Mouse (Mus musculus): ENCODE measurements around the gene Magea6. TPM values are rescaled to one million over a fixed set of nuclear protein-coding genes. Genes with fewer than 3 reads are reported as not detected.
"Not testable (repeated sequence)": the region's sequence is repeated elsewhere in the genome, so short reads cannot be mapped to it uniquely, and the experiment has no call there.

The Magea6 gene
- not detected in 2 replicates for polyA plus RNA-seq (2015; fragmentation: Nextera tagmentation; extraction: Ambion mirVana)

- not testable (repeated sequence) for ATAC-seq (replicated peaks; ENCODE audit: low FRiP score, low read depth); H3K9me3 ChIP-seq (replicated peaks; ENCODE audit: low read length); H3K36me3 ChIP-seq (ENCODE audit: insufficient read depth, low read length); DNase-seq (ENCODE audit: low spot score); H3K4me3 ChIP-seq (replicated peaks; ENCODE audit: low read depth, low read length); H3K27me3 ChIP-seq (ENCODE audit: insufficient read depth, low read length); H3K9ac ChIP-seq (ENCODE audit: low read depth, low read length); H3K4me1 ChIP-seq (replicated peaks; ENCODE audit: insufficient read depth, low read length); H3K27ac ChIP-seq; H3K4me2 ChIP-seq (ENCODE audit: low read length)
- WGBS = 69% methylated on average over 1 of the region's 1 CpGs
Measured at GRCm38 (mm10) chrX:154935887-154936286, at the start of gene Magea6. Magea6 (minus strand) TSS chrX:154935987.

GRCm38 (mm10) chrX:154949405-154949804, 13.6 kb upstream of the Magea6 start, which contains the start of gene Magea3:
Magea3 (minus strand) TSS chrX:154949505.
- H3K9me3 ChIP-seq (replicated peaks; ENCODE audit: low read length); H3K4me3 ChIP-seq (replicated peaks; ENCODE audit: low read depth, low read length); H3K4me1 ChIP-seq (replicated peaks; ENCODE audit: insufficient read depth, low read length); H3K27me3 ChIP-seq (ENCODE audit: insufficient read depth, low read length); H3K36me3 ChIP-seq (ENCODE audit: insufficient read depth, low read length); H3K9ac ChIP-seq (ENCODE audit: low read depth, low read length); H3K27ac ChIP-seq; ATAC-seq (replicated peaks; ENCODE audit: low FRiP score, low read depth); H3K4me2 ChIP-seq (ENCODE audit: low read length); DNase-seq (ENCODE audit: low spot score): not testable (repeated sequence)
- 40% methylated on average over 1 of the region's 1 CpGs for WGBS

- H3K9ac ChIP-seq (ENCODE audit: low read depth, low read length); H3K9me3 ChIP-seq (replicated peaks; ENCODE audit: low read length); H3K27me3 ChIP-seq (ENCODE audit: insufficient read depth, low read length); H3K4me1 ChIP-seq (replicated peaks; ENCODE audit: insufficient read depth, low read length); H3K4me3 ChIP-seq (replicated peaks; ENCODE audit: low read depth, low read length); H3K4me2 ChIP-seq (ENCODE audit: low read length); H3K36me3 ChIP-seq (ENCODE audit: insufficient read depth, low read length); DNase-seq (ENCODE audit: low spot score); ATAC-seq (replicated peaks; ENCODE audit: low FRiP score, low read depth); H3K27ac ChIP-seq: not testable (repeated sequence)
- WGBS = 83% methylated on average over 3 of the region's 3 CpGs
Measured at GRCm38 (mm10) chrX:154890167-154890566, 45.6 kb downstream of the Magea6 start, which contains the start of gene Cldn34b1. Cldn34b1 (minus strand) TSS chrX:154890267.

Other genes starting within 250 kb of the Magea6 start
- not detected in 2 replicates for gene Cldn34b1, start 45.7 kb downstream of the Magea6 start, polyA plus RNA-seq (2015; fragmentation: Nextera tagmentation; extraction: Ambion mirVana)
- not detected in 2 replicates for gene Magea3, start 13.5 kb upstream of the Magea6 start, polyA plus RNA-seq (2015; fragmentation: Nextera tagmentation; extraction: Ambion mirVana)
- gene Magea8, start 59.9 kb upstream of the Magea6 start, polyA plus RNA-seq (2015; fragmentation: Nextera tagmentation; extraction: Ambion mirVana) = not detected in 2 replicates
- gene Magea5, start 127.2 kb upstream of the Magea6 start, polyA plus RNA-seq (2015; fragmentation: Nextera tagmentation; extraction: Ambion mirVana) = not detected in 2 replicates
- gene Magea1, start 153.8 kb upstream of the Magea6 start, polyA plus RNA-seq (2015; fragmentation: Nextera tagmentation; extraction: Ambion mirVana) = not detected in 2 replicates
- gene Magea2, start 157.7 kb upstream of the Magea6 start, polyA plus RNA-seq (2015; fragmentation: Nextera tagmentation; extraction: Ambion mirVana) = not detected in 2 replicates
- gene Cldn34b2, start 192.4 kb upstream of the Magea6 start, polyA plus RNA-seq (2015; fragmentation: Nextera tagmentation; extraction: Ambion mirVana) = 0.17 TPM in 1 of 2 replicates, not detected in the other

Measured in kidney, postnatal 0 days (tissue).